Mouse (Mus musculus) MEL (cell line): ENCODE data around the gene Cox7a2. TPM values are rescaled to one million over a fixed set of nuclear protein-coding genes. Genes with fewer than 3 reads are reported as not detected.

ENCODE experiments used
- DNase-seq: peaks from one replicate; pipeline ENCODE4 v3.0.0; 2011; ENCODE audit warnings: low read depth, low spot score
- H3K27ac ChIP-seq: 2 replicates; pipeline ENCODE4 v1.5.1; 2012; ENCODE audit warnings: low read depth, mild to moderate bottlenecking, control low read depth, low read length, moderate library complexity; ENCODE audit not compliant: control insufficient read depth
- H3K27me3 ChIP-seq, 2 experiments: fragments of 150-350 bp in 1 of 2; sonication (generic) in 1 of 2; 2 replicates each; pipeline ENCODE4 v1.6.1; 2012; ENCODE audit warnings: low read length in 2 of 2, mild to moderate bottlenecking in 2 of 2, improper control_type of control experiment in 1 of 2, moderate library complexity in 1 of 2; ENCODE audit not compliant: insufficient read depth in 2 of 2, control insufficient read depth in 1 of 2
- H3K36me3 ChIP-seq, 2 experiments: 2 replicates each; pipeline ENCODE4 v1.6.1; 2012 to 2014; ENCODE audit warnings: low read length in 2 of 2, improper control_type of control experiment in 1 of 2, inconsistent platforms in 1 of 2, mild to moderate bottlenecking in 1 of 2; ENCODE audit not compliant: insufficient read depth in 2 of 2, control insufficient read depth in 1 of 2
- H3K4me1 ChIP-seq, 2 experiments: fragments of 150-350 bp in 1 of 2; sonication (generic) in 1 of 2; 2 replicates each; pipeline ENCODE4 v1.6.1; 2012; ENCODE audit warnings: low read length in 2 of 2, improper control_type of control experiment in 1 of 2, mild to moderate bottlenecking in 1 of 2; ENCODE audit not compliant: insufficient read depth in 2 of 2, control insufficient read depth in 1 of 2
- H3K4me3 ChIP-seq, 2 experiments: fragments of 150-350 bp in 1 of 2; sonication (generic) in 1 of 2; 2 replicates each; pipeline ENCODE4 v1.5.1; 2012; ENCODE audit warnings: low read depth in 2 of 2, low read length in 2 of 2, mild to moderate bottlenecking in 2 of 2, moderate library complexity in 2 of 2, control low read depth in 1 of 2, improper control_type of control experiment in 1 of 2; ENCODE audit not compliant: control insufficient read depth in 1 of 2, insufficient read depth in 1 of 2
- H3K79me2 ChIP-seq: 2 replicates; pipeline ENCODE4 v1.6.1; 2012; ENCODE audit warnings: mild to moderate bottlenecking, low read length, moderate library complexity; ENCODE audit not compliant: control insufficient read depth, poor library complexity, insufficient read depth
- H3K9ac ChIP-seq: 2 replicates; pipeline ENCODE4 v1.6.1; 2012; ENCODE audit warnings: low read depth, mild to moderate bottlenecking, control low read depth, low read length, moderate library complexity; ENCODE audit not compliant: control insufficient read depth, poor library complexity, severe bottlenecking
- H3K9me3 ChIP-seq: fragments of 150-350 bp; sonication (generic); replicated peaks from 2 replicates; pipeline ENCODE4 v1.6.1; 2012; ENCODE audit warnings: mild to moderate bottlenecking, low read length, improper control_type of control experiment, moderate library complexity; ENCODE audit not compliant: insufficient read depth
- CHD1 ChIP-seq: IDR thresholded peaks from 2 replicates; pipeline ENCODE4 v1.6.1; 2012; ENCODE audit warnings: low read depth, mild to moderate bottlenecking, inconsistent platforms, low read length, improper control_type of control experiment
- CHD2 ChIP-seq: IDR thresholded peaks from 2 replicates; pipeline ENCODE4 v1.6.1; 2011; ENCODE audit warnings: low read length, improper control_type of control experiment
- E2F4 ChIP-seq: IDR thresholded peaks from 2 replicates; pipeline ENCODE4 v1.6.1; 2011; ENCODE audit warnings: low read depth, low read length, improper control_type of control experiment, borderline replicate concordance
- EP300 ChIP-seq, 2 experiments: IDR thresholded peaks; 2 replicates each; pipeline ENCODE4 v1.6.1; 2011; ENCODE audit warnings: improper control_type of control experiment in 2 of 2, low read length in 2 of 2, low read depth in 1 of 2, mild to moderate bottlenecking in 1 of 2
- GABPA ChIP-seq: IDR thresholded peaks from 2 replicates; pipeline ENCODE4 v1.6.1; 2012; ENCODE audit warnings: low read depth, mild to moderate bottlenecking, inconsistent platforms, low read length, improper control_type of control experiment, moderate library complexity
- GATA1 ChIP-seq: IDR thresholded peaks from 2 replicates; pipeline ENCODE4 v1.6.1; 2011; ENCODE audit warnings: low read depth, low read length, improper control_type of control experiment
- JUND ChIP-seq: IDR thresholded peaks from 2 replicates; pipeline ENCODE4 v1.6.1; 2011; ENCODE audit warnings: low read depth, mild to moderate bottlenecking, improper control_type of control experiment, low read length
- MAFK ChIP-seq: IDR thresholded peaks from 2 replicates; pipeline ENCODE4 v1.6.1; 2011; ENCODE audit warnings: low read depth, mild to moderate bottlenecking, low read length, improper control_type of control experiment, borderline replicate concordance
- MAX ChIP-seq: IDR thresholded peaks from 2 replicates; pipeline ENCODE4 v1.6.1; 2011; ENCODE audit warnings: low read length, improper control_type of control experiment
- MEF2A ChIP-seq: IDR thresholded peaks from 2 replicates; pipeline ENCODE4 v1.6.1; 2014; ENCODE audit warnings: low read depth, mild to moderate bottlenecking, inconsistent platforms, low read length, improper control_type of control experiment; ENCODE audit not compliant: poor library complexity, insufficient replicate concordance, severe bottlenecking; ENCODE audit errors: extremely low read depth
- MXI1 ChIP-seq: IDR thresholded peaks from 2 replicates; pipeline ENCODE4 v1.6.1; 2011; ENCODE audit warnings: mild to moderate bottlenecking, low read depth, low read length, improper control_type of control experiment
- MYB ChIP-seq: IDR thresholded peaks from 2 replicates; pipeline ENCODE4 v1.6.1; 2011; ENCODE audit warnings: mild to moderate bottlenecking, low read depth, low read length, improper control_type of control experiment
- NELFE ChIP-seq: IDR thresholded peaks from 2 replicates; pipeline ENCODE4 v1.6.1; 2011; ENCODE audit warnings: low read depth, low read length, improper control_type of control experiment
- POLR2A ChIP-seq, 2 experiments: IDR thresholded peaks; 2 replicates each; pipeline ENCODE4 v1.6.1; 2011 to 2012; ENCODE audit warnings: low read length in 2 of 2, mild to moderate bottlenecking in 2 of 2, control low read depth in 1 of 2, improper control_type of control experiment in 1 of 2, low read depth in 1 of 2, moderate library complexity in 1 of 2; ENCODE audit not compliant: control insufficient read depth in 1 of 2, insufficient read depth in 1 of 2, poor library complexity in 1 of 2
- POLR2AphosphoS2 ChIP-seq: IDR thresholded peaks from 2 replicates; pipeline ENCODE4 v1.6.1; 2011; ENCODE audit warnings: low read length, improper control_type of control experiment
- RAD21 ChIP-seq: IDR thresholded peaks from 2 replicates; pipeline ENCODE4 v1.6.1; 2011; ENCODE audit warnings: mild to moderate bottlenecking, low read depth, low read length, improper control_type of control experiment
- TAL1 ChIP-seq: IDR thresholded peaks from 2 replicates; pipeline ENCODE4 v1.6.1; 2012; ENCODE audit warnings: mild to moderate bottlenecking, inconsistent platforms, low read length, moderate library complexity, mixed read lengths
- UBTF ChIP-seq: IDR thresholded peaks from 2 replicates; pipeline ENCODE4 v1.6.1; 2012; ENCODE audit warnings: low read depth, mild to moderate bottlenecking, inconsistent platforms, low read length, improper control_type of control experiment, moderate library complexity, borderline replicate concordance; ENCODE audit not compliant: insufficient read depth
- USF1 ChIP-seq: IDR thresholded peaks from 2 replicates; pipeline ENCODE4 v1.6.1; 2014; ENCODE audit warnings: low read depth, mild to moderate bottlenecking, inconsistent platforms, low read length, improper control_type of control experiment, moderate library complexity
- ZC3H11A ChIP-seq: IDR thresholded peaks from 2 replicates; pipeline ENCODE4 v1.6.1; 2012; ENCODE audit warnings: low read depth, mild to moderate bottlenecking, inconsistent platforms, low read length, improper control_type of control experiment
- ZMIZ1 ChIP-seq: IDR thresholded peaks from 2 replicates; pipeline ENCODE4 v1.6.1; 2012; ENCODE audit warnings: low read depth, mild to moderate bottlenecking, inconsistent platforms, low read length, improper control_type of control experiment, moderate library complexity
- ZNF384 ChIP-seq: IDR thresholded peaks from 2 replicates; pipeline ENCODE4 v1.6.1; 2012; ENCODE audit warnings: low read depth, mild to moderate bottlenecking, inconsistent platforms, low read length, improper control_type of control experiment
- polyA plus RNA-seq, 2 experiments: library from polyadenylated mRNA; stranded (reverse) in 1 of 2; unstranded in 1 of 2; fragments of >175 nt in 1 of 2; fragments of >200 nt in 1 of 2; gene quantifications; 2 replicates each; pipeline versions ENCODE4 v1.2.1 to v1.2.4; 2012; ENCODE audit warnings: low replicate concordance in 2 of 2, low read depth in 1 of 2; ENCODE audit not compliant: insufficient read length in 2 of 2, insufficient read depth in 1 of 2, missing spikeins in 1 of 2
- total RNA-seq: library from RNA; depleted of rRNA; stranded (reverse); fragments of 300-350 nt; gene quantifications from 2 replicates; pipeline ENCODE4 v1.2.3, GENCODE M21; 2012

The Cox7a2 gene
- total and polyA plus RNA-seq, 3 experiments = 381 to 393 TPM; not detected in 1

GRCm38 (mm10) chr9:79755311-79755710, 4.4 kb downstream of the Cox7a2 start:
- H3K27me3 ChIP-seq = no peaks in the 10 kb centered on the region
- H3K4me3 ChIP-seq = no peak overlapping the region
- no peak overlapping the region for H3K9ac ChIP-seq
- peaks cover 12% of the 10 kb centered on the region for H3K79me2 ChIP-seq
- peaks cover 9 to 10% of the 10 kb centered on the region in 2 experiments for H3K36me3 ChIP-seq
- no peaks in the 10 kb centered on the region for H3K9me3 ChIP-seq
- TF ChIP-seq MAX = no peak
- TF ChIP-seq NELFE = no peak
- no peak for TF ChIP-seq GATA1
- no peak for TF ChIP-seq POLR2A (IDR thresholded peaks at IDR 0.05; ENCODE audit: control insufficient read depth in 1 of 2, insufficient read depth in 1 of 2, low read depth in 1 of 2, low read length in 2 of 2, poor library complexity in 1 of 2)
- TF ChIP-seq UBTF = no peak
- no peak for TF ChIP-seq ZC3H11A
- TF ChIP-seq E2F4 = no peak
- no peak for TF ChIP-seq JUND
- TF ChIP-seq GABPA = no peak
- TF ChIP-seq CHD1 = no peak
- no peak for TF ChIP-seq MEF2A
- no peak for TF ChIP-seq EP300 (IDR thresholded peaks at IDR 0.05; ENCODE audit: low read depth in 1 of 2, low read length in 2 of 2)
- no peak for TF ChIP-seq MAFK
- TF ChIP-seq TAL1 = no peak
- TF ChIP-seq ZMIZ1 = no peak
- TF ChIP-seq USF1 = no peak
- no peak for TF ChIP-seq POLR2AphosphoS2
- peaks cover 3% of the 10 kb centered on the region in 2 experiments; a peak in 2 of 4 replicates for H3K4me1 ChIP-seq
- H3K27ac ChIP-seq = no peak overlapping the region
- DNase-seq = no peak

GRCm38 (mm10) chr9:79751846-79752245, 7.8 kb downstream of the Cox7a2 start:
- no peak overlapping the region for H3K27ac ChIP-seq
- no peak overlapping the region for H3K9ac ChIP-seq
- peaks cover 2% of the 10 kb centered on the region; the same call in 1 of the 2 replicates for H3K79me2 ChIP-seq
- DNase-seq = no peak
- H3K27me3 ChIP-seq = no peaks in the 10 kb centered on the region
- no peak for TF ChIP-seq CHD1
- no peak for TF ChIP-seq CHD2
- TF ChIP-seq ZNF384 = no peak
- TF ChIP-seq MYB = no peak
- no peak for TF ChIP-seq EP300 (IDR thresholded peaks at IDR 0.05; ENCODE audit: low read depth in 1 of 2, low read length in 2 of 2)
- TF ChIP-seq MXI1 = no peak
- TF ChIP-seq RAD21 = no peak
- no peak overlapping the region for H3K4me3 ChIP-seq
- H3K4me1 ChIP-seq = no peaks in the 10 kb centered on the region
- no peaks in the 10 kb centered on the region for H3K9me3 ChIP-seq
- peaks cover 0 to 7% of the 10 kb centered on the region in 2 experiments; a peak in 3 of 4 replicates for H3K36me3 ChIP-seq
